Mouse (Mus musculus) liver, embryonic 14.5 days (tissue): ENCODE data around the gene Cebpzos.

Experiments used
- CTCF ChIP-seq: IDR thresholded peaks from 2 replicates; pipeline ENCODE4 v1.5.1; 2016; ENCODE audit warnings: antibody characterized with exemption, low read depth, control low read depth
- EP300 ChIP-seq: IDR thresholded peaks from 2 replicates; pipeline ENCODE4 v1.6.1; 2016; ENCODE audit warnings: antibody characterized with exemption, low read depth

GRCm38 (mm10) chr17:78882401-78883112, 33.7 kb upstream of the Cebpzos start, which contains the start of gene Eif2ak2:
- TF ChIP-seq EP300 (peak; percentile 39; the same call in 1 of the 2 replicates), CTCF (no peak)
